Mouse (Mus musculus): ENCODE measurements around the gene Arpc1a.
"Not testable (repeated sequence)": the region's sequence is repeated elsewhere in the genome, so short reads cannot be mapped to it uniquely, and the experiment has no call there.

Arpc1a gene

DNA sequence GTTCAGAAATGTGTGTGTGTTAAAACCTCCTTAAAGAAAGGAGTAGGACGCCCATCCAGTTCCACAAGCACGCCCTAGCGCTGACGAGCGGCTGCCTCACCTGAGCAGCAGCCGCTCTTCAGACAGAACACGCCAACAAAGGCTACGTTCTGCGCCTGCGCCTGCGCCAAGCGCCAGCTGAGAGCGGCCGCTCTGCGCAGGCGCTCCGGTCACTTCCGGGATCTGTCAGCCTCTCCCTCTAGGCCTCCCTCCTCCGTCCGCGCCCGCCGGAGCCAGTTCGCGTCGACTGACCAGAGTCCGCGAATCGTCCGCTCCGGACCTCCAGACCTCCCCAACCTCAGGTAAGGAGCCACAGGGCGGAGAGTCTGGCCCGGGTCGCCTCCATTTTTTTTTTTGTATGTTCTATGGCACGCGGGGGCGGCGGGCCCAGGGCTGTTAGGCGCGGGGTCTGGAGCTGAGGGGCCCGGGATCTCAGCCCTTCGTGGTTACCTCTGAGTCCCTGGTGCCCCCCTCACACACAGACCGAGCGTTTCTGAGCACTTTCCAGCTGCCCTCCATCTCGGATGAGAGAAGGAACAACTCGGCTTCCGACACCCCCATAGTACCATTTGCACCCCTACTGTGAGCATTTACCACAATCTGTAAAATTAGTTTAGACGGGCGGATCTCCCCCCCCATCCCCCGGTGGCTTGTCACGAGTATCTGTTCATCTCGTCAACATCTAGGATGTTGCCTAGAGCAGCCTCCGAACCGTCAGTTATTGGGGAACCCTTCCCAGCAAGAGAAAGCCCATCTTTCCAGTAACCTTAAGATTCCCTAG, at the start of gene Arpc1a, which contains the start of gene Kpna7:
TSS of gene Arpc1a (plus strand) at position 199 of the 820 bp plus-strand sequence.
TSS of gene Kpna7 (minus strand) at position 399 of the 820 bp plus-strand sequence.
- DNase-seq (ENCODE audit: low spot score in 2 of 2) = peak; percentile 89 to 90

DNA sequence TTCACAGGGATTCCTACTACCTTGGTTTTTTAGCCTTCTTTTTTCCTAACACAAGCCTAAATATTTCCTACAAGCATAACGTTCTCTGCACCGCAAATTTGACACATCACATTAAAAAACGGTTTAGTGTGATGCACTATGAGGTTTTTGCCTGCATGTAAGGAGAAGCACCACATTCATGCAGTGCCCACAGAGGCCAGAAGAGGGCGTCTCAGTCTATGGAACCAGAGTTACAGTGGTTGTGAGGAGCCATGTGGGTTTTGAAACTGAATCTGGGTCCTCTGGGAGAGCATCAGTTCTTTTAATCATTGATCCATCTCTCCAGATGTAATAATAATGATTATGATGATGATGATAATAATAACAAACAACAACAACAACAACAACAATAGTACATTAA, 42.0 kb upstream of the Arpc1a start:
- no peak for DNase-seq (ENCODE audit: low spot score in 2 of 2)

DNA sequence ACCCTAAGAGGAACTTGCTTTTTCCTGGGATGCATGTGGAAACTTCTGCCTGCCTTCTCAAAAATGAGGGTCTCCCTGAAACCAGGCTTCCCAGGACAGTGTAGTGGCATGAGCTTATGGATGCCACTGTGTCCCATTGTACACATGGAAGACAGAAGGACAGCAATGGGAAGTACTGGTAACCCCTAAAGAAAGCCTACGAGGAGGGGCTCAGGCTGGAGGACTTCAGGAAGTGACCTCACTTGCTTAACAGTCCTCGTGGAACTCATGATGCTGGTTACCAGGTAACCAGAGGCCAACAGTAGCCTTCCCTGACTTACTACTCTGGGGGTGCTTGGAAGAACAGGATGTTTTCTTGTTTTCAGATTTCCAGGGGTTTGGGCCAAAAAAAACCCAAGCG, 40.9 kb upstream of the Arpc1a start, which contains the start of gene 1700018F24Rik:
TSS of gene 1700018F24Rik (plus strand) at position 301 of the 400 bp plus-strand sequence.
- DNase-seq (ENCODE audit: low spot score in 2 of 2) = not testable (repeated sequence)

DNA sequence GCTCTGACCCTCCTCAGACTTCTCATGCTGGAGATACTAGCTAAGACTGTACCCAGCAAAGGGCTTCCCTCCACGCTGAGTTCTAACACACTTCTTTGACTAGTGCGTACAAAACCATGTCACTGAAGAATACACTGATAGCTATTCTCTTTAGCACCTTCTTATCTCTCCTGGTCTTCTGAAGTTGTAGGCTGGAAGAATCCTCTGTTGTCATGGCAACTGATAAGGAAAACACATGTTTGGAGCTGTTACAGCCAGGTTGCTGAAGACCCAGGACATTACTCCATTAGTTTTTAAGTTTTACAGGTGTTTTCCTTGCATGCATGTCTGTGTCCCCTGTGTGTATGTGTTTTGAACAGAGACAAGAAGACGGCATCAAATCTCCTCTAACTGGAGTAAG, 29.4 kb upstream of the Arpc1a start:
- not testable (repeated sequence) for DNase-seq (ENCODE audit: low spot score in 2 of 2)

DNA sequence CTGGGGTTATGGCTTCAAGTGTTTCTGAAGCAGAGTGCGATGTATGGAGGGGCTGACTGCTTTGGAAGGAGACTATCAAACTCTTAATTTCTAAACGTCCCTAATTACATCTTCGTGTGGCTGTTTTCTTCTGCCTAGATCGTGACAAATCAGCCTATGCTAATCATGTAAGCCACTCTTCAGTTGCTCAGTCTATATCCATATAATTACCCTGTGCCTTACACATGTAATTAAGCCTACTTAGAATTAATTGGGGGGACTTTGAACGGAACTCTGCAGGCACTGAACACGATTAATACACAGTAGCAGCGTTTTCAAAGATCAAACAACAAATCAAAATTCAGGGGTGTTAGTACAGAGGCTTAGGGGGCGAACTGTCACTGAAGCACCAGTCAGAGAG, 25.7 kb upstream of the Arpc1a start:
- DNase-seq (ENCODE audit: low spot score in 2 of 2) = no peak

DNA sequence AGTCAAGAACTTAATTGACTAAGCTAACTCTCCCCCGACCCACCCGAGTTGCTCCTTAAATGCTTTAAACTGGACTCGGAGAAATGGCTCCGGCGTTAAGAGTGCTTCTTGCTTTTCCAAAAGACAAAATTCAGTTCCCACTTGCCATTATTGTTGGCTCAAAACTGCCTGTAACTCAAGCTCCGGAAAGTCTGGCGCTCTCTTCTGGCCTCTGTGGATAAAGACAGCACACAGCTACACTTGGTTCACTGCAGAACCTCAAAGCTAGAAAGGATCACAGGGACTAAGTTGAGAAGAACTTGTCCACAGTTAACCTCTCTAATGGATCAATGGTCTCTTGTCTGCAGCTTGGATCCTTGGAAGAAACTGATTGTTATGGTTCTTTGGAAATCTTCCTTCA, 24.9 kb upstream of the Arpc1a start:
- no peak for DNase-seq (ENCODE audit: low spot score in 2 of 2)

DNA sequence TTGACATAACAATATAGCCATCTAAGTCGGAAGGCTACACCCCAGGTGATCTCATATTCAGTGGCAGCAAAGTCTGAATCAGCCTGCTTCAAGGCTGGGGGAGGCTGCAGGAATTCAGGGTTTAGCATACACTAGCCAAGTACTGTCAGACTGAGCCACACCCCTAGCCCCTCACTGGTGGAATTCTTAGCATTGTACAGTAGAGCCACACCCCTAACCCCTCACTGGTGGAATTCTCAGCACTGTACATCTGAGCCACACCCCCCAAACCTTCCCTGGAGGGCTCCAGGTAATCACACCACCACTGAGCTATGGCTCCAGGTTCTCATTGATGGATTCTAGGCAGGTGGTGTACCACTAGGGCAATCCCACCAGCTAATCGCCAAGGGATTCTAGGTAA, 24.1 kb upstream of the Arpc1a start:
- DNase-seq (ENCODE audit: low spot score in 2 of 2) = no peak

DNA sequence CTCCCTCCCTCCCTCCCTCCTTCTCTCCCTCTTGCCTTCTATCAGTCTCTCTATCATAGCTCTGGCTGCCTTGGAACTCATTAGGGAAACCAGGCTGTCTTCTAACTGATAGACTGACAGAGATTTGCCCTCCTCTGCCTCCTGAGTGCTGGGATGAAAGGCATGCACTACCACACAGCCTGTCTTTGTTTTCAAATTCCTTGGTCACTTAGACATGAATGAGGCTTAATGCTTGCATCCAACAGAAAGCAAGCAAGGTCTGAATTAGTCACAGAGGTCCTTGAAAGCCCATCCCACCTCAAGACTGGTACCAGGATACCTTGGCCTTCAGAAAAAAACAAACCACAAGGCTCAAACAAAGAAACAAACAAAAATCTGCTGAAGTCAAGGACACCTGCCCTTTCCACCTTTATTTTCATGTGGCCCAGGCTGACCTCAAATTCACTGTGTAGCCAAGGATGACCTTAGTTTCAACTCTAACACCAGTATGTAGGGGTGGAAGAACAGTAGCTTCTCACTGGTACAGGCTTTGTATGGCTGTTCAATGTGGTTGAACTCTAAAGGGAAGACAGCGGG, 18.8 kb upstream of the Arpc1a start:
- DNase-seq (ENCODE audit: low spot score in 2 of 2) = no peak

DNA sequence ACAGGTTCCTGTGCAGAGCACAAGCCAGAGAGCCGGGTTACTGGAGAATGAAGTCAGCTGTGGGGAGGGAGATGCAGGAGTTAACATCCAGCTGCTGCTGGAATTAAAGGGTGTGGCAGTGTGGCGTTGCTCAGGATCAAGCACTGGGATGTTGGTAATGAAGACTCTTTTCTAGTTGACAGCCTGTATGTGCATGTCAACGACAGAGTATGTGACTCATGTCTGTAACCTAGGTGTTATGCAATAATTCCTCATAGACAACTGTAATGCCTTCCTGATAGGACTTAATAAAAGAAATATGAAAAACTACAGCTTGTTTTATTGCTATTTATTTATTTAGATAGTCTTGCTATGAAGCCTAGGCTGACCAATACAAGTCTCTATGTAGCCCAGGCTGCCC, 14.8 kb upstream of the Arpc1a start:
- no peak for DNase-seq (ENCODE audit: low spot score in 2 of 2)

DNA sequence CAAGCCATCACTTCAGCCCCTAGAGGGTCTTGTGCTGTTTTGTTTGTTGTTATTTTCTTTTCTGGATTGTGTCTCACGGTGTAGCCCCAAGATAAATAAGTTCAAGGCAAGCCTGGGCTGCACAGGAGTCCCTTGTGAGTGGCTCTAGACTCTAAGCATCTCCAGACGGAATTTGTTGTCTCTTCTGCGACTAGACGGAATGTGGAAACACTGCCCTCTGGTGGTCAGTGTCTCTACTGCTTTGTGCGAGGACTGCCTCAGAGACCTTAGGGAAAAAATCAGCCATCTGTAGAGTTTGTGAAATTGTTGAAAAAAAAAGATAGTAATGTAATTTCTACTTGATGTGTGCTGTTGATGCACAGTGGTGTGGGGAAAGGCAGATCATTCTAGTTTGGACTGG, 13.9 kb upstream of the Arpc1a start:
- peak; percentile 84 to 90 for DNase-seq (ENCODE audit: low spot score in 2 of 2)

DNA sequence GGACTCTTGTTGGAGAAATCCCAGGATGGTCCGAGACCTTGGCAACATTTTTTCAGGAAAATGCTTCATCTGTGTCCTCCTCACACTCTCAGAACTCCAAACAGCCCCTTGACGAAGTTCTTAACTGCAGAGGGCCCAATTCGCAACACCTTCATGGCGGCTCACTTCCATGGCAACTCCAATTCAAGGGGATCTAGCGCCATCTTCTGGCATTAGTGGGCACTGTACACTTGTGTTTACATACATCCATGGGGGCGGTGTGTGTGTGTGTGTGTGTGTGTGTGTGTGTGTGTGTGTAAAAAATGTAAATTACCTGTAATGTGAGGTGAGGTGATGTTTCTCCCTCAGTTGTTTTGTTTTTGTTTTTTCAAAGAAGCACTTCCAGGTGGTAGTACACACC, 12.3 kb upstream of the Arpc1a start:
- no peak for DNase-seq (ENCODE audit: low spot score in 2 of 2)

DNA sequence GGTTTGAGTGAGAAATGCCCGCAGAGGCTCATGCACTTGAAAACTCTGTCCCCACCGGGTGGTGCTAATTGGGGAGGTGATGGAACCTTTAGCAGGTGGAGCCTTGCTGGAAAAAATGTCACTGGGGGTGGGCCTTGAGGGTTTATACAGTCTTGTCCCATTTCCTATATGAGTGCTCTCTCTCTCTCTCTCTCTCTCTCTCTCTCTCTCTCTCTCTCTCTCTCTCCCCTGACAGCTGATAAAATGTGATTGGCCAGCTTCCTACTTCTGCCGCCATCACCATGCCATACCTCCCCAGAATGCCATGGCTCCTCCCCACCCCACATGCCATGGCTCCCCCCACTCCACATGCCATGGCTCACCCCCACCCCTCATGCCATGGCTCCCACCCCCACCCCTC, 8.5 kb upstream of the Arpc1a start:
- no peak for DNase-seq (ENCODE audit: low spot score in 2 of 2)

DNA sequence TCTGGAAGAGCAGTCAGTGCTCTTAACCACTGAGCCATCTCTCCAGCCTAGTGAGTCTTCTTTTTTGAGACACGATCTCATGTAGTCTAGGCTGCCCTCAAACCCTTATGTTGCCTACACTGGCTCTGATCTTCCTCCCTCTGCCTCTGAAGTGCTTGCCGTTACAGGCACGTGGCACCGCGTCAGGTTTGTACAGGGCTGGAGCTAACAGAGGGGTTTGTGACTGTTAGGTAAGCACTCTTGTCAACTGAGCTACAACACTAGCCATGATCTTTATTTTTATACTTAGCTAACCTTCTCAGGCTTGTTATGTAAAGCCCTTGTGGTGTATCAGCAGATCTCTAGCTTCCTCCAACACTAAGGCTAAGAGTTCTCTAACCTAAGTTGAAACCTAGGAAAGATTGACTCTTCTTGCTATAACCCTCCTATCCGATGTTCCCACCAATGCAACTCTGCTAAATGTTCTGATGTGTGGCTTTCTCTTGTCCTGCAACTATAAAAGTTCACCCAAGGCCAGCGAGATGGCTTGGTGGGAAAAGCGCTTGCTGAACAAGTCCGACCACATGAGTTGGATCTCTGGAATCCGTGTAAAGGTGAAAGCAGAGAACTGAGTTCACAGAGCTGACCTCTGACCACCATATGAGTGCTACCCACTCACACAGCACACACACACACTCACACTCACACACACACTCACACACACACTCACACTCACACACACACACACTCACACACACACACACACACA, 1.6 kb upstream of the Arpc1a start:
- DNase-seq (ENCODE audit: low spot score in 2 of 2) = no peak

DNA sequence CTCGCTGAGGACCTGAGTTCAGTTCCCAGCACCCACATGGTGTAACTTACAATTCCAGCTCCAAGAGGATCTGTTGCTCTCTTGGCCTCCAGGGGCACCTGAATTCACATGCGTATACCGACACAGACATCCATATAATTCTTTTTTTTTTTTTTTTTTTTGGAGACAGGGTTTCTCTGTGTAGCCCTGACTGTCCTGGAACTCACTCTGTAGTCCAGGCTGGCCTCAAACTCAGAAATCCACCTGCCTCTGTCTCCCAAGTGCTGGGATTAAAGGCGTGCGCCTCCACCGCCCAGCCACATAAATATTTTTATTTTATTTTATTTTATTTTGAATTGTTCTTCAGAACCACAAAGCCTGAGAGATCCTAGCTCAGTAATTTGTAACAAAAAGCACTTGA, 429 bp upstream of the Arpc1a start:
- not testable (repeated sequence) for DNase-seq (ENCODE audit: low spot score in 2 of 2)

DNA sequence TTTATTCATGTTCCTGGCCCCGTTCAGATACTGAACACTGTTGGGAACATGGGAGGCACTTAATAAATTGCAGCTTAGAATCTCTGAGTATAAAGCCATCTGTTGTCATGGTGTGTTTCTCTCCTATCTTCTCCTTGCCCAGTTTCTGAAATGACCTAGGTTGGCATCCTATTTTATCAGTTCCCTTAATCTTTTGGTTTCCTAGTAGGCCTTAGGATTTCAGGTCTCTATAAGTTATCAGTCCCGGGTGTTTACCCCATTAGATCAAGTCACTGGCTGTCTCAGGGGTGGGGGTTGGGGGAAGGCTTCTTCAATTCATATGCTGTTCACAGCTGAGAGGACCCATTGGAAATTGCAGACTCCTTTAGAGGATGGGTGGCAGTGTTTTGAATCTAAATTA, 1.2 kb downstream of the Arpc1a start:
- no peak for DNase-seq (ENCODE audit: low spot score in 2 of 2)

DNA sequence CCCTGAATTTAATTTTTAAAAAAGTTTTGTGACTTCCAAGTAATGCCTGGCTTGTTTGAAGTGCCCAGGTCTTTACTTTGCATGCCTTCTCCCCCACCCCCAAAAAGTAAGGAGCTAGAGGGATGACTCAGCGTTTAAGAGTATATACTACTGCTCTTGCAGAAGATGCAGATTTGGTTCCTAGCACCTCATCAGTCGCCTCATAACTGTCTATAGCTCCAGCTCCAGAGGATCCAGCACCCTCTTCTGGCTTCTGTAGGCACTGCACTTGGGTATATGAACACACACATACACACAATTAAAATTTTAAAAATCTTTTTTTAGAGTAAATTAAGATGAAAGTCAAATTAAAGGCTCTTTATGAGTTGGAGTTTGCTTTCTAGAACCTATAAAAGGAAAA, 4.6 kb downstream of the Arpc1a start:
- no peak for DNase-seq (ENCODE audit: low spot score in 2 of 2)

DNA sequence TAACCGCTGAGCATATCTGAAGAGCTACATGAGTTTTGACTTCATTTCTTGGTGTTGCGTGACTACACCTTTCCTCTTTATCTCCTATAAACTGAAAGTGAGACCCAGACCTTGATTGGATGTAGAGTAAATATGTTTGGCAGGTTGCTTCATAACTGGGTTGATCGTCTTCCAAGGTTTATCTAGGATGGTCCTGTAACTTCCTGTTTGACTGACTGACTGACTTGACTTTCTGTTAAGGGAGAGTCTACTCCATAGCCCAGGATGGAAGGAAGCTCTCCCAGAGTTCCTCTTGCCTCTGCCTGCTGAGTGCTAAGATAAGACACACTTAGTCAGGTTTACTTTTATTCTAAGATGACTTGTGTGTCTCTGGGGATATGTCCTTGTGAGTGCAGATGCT, 6.2 kb downstream of the Arpc1a start:
- DNase-seq (ENCODE audit: low spot score in 2 of 2) = no peak

DNA sequence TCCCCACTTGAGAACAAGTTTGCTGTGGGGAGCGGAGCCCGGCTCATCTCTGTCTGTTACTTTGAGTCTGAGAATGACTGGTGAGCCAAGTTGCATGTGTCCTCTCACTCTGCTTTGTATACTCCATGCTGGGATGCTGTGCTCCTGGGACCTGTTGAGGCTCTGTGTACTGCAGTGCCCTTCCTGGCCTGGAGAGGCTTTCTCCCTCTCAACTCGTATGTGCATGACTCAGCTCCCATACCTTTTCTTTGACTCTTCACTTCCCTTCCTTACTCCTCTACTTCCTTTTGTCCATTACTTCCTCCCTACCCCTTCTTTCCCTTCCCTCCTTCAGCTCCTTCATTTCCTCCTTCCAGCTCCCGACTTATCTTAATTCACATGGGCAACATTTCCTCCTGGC, 12.6 kb downstream of the Arpc1a start:
- no peak for DNase-seq (ENCODE audit: low spot score in 2 of 2)

DNA sequence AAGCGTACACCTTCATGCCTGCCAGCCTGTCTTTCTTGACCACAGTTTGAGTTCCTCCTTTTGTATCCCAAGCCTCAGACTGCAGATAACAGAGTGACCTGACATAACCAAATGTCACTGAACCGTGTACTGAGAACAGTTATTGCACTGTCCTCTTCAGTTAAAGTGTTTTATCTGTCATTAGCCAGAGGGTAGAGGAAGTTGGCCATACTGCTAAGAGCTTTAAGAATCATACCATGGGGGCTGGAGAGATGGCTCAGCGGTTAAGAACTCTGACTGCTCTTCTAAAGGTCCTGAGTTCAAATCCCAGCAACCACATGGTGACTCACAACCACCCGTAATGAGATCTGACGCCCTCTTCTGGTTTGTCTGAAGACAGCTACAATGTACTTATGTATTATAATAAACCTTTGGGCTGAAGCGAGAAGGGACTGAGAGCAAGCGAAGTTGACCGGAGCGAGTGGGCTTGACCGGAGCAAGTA, 14.8 kb downstream of the Arpc1a start:
- DNase-seq (ENCODE audit: low spot score in 2 of 2) = no peak

DNA sequence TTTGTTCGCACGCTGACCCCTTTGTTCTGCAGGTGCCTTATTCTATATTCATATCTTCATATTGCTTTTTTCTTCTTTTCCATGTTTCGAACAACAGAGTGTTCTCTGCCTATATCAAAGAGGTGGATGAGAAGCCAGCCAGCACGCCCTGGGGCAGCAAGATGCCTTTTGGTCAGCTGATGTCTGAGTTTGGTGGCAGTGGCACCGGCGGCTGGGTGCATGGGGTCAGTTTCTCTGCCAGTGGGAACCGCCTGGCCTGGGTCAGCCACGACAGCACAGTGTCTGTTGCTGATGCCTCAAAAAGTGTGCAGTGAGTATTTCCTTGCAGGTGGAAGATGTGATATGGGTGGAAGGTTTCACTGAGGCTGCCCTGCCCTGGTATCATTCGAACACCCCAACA, 17.3 kb downstream of the Arpc1a start:
- no peak for DNase-seq (ENCODE audit: low spot score in 2 of 2)

DNA sequence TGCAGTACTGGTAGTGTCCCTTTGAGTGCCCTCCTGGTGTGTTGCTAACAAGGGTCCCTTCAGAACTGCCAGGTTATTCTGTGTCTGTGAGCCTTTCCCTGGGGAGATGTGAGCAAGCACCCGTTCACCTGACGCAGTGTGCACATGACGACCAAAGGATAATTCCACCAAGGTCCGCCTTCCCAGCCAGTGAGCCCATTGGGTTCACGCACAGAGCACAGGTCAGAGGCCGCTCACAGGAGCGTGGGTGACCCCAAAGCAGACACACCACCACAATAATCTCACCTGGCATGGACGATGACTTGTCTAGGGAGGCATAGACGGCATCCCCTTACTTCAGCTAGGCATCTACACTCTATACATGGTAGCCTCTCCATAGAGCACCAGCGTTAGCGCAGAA, 17.8 kb downstream of the Arpc1a start:
- not testable (repeated sequence) for DNase-seq (ENCODE audit: low spot score in 2 of 2)

DNA sequence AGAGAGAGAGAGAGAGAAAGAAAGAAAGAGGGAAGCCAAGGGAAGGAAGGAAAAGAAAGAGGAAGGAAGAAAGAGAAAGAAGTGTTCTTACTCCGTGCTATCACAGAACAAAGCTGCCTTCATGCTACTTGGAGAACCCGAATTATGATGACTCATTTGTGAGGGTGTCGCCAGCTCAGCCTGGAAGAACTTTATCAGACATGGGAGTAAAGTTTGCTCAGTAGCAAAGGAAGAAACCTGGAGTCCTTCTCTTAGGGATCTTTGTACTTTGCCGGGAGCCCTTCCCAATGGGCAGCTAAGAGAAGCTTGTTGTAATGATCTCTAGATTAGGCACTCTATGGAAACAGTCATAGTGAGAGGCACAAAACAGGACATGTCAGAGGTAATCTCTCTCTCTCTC, 19.1 kb downstream of the Arpc1a start:
- DNase-seq (ENCODE audit: low spot score in 2 of 2) = no peak

DNA sequence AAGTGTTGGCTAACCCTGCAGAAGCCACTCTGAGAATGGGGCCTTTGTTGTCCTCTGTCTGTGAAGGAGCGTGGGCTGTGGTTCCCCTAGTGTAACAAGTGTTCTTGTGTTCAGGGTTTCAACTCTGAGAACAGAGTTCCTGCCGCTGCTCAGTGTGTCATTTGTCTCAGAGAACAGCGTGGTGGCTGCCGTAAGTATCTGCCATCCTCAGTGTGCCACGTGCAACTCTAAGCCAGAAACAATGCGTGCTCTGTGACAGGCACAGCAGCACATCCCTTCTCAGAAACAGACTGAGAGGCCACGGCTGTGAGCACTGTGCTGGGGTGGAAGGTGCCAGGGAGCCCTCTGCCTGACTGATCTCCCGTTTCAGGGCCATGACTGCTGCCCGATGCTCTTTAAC, 20.7 kb downstream of the Arpc1a start:
- no peak for DNase-seq (ENCODE audit: low spot score in 2 of 2)

All from right cerebral cortex, adult 2 months (tissue).